Mouse (Mus musculus) embryonic facial prominence, embryonic 12.5 days (tissue): ENCODE measurements around the gene Ptpn1. TPM values are rescaled to one million over a fixed set of nuclear protein-coding genes. Genes with fewer than 3 reads are reported as not detected.

Source experiments
- ATAC-seq: fragments of 200-750 bp; cut with Nextera tagmentation; 2 replicates; pipeline ENCODE4 v1.8.0; 2017; ENCODE audit not compliant: insufficient number of reproducible peaks, insufficient read depth, low FRiP score, low TSS enrichment
- H3K27ac ChIP-seq: fragments of 300-500 bp; sonication (generic); 2 replicates; pipeline ENCODE4 v1.5.1; 2016; ENCODE audit warnings: mild to moderate bottlenecking
- H3K27me3 ChIP-seq: fragments of 300-500 bp; sonication (generic); 2 replicates; pipeline ENCODE4 v1.6.1; 2016; ENCODE audit warnings: mild to moderate bottlenecking, moderate library complexity
- H3K36me3 ChIP-seq: fragments of 300-500 bp; sonication (generic); 2 replicates; pipeline ENCODE4 v1.6.1; 2016; ENCODE audit warnings: mild to moderate bottlenecking
- H3K4me1 ChIP-seq: fragments of 300-500 bp; sonication (generic); 2 replicates; pipeline ENCODE4 v1.6.1; 2016
- H3K4me2 ChIP-seq: fragments of 300-500 bp; sonication (generic); replicated peaks from 2 replicates; pipeline ENCODE4 v1.6.1; 2016; ENCODE audit warnings: mild to moderate bottlenecking, moderate library complexity
- H3K4me3 ChIP-seq: fragments of 300-500 bp; sonication (generic); 2 replicates; pipeline ENCODE4 v1.5.1; 2016; ENCODE audit warnings: mild to moderate bottlenecking
- H3K9ac ChIP-seq: fragments of 300-500 bp; sonication (generic); 2 replicates; pipeline ENCODE4 v1.6.1; 2016; ENCODE audit warnings: mild to moderate bottlenecking, moderate library complexity
- H3K9me3 ChIP-seq: fragments of 300-500 bp; sonication (generic); 2 replicates; pipeline ENCODE4 v1.6.1; 2016; ENCODE audit warnings: mild to moderate bottlenecking, moderate library complexity
- WGBS: fragments of 180-500 bp; shearing (Covaris S2); methylation state at CpG from one replicate; pipeline ENCODE4 v1.1.7; 2016; 5-methylcytosine and 5-hydroxymethylcytosine counted together
- polyA plus RNA-seq: library from polyadenylated mRNA; unstranded; fragments of >200 nt; fragmentation: Nextera tagmentation; extraction: Ambion mirVana; gene quantifications from 2 replicates; pipeline ENCODE4 v1.2.1, GENCODE M21; 2016

Gene Ptpn1
- polyA plus RNA-seq, 1 experiment from 2014 or later, result 60.8 TPM

DNA sequence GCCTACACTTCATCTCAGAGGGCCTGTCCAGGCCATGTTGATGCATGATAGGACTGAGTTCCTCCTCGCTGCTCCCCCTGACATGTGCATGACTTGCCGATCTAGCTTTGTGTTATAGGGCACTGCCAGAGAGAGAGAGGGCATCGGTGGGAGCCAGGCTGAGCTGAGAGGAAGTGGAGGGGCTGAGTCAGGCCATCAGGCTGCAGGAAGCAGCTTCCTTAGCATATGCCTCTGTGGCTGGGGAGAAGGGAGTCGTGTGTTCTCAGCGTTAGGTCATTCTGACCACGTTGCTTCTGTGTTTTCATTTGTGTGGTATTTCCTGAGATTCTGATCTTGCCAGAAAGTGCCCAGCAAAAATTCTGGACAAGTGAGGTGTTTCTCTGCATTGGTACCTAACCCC, 17.4 kb downstream of the Ptpn1 start:
- Histone ChIP-seq H3K9ac (peak overlapping the region; percentile 27; the same call in 1 of the 2 replicates), H3K36me3 (no peaks in the 10 kb centered on the region), H3K27me3 (no peaks in the 10 kb centered on the region), H3K4me3 (no peak overlapping the region), H3K4me2 (no peak overlapping the region), H3K4me1 (peaks cover 22% of the 10 kb centered on the region), H3K9me3 (no peaks in the 10 kb centered on the region), H3K27ac (0 out of 2 replicates have a peak overlapping the region, but pooled peaks have one; percentile 17)
- WGBS, result 61% methylated on average over 6 of the region's 6 CpGs
- ATAC-seq, result no peak

DNA sequence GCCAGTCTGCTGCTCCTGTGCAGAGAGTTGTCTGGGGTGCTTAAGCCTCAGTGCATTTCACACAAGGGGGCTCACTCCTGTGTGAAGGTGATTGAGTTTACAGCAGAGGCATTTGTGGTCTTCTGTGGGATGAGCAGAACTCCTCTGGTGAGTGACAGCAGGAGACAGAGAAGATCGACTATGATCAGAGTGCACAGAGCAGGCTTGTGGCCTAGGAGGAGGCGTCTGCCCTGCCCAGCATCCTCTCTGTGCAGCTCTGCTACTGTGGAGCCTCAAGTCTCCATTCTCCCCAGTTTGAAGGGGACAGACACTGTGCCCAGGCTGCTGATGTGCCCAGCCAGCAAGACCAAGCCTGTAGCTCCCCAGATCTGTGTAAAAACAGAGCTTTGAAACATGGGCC, 18.0 kb downstream of the Ptpn1 start:
- no peak for ATAC-seq
- Histone ChIP-seq H3K36me3 (no peaks in the 10 kb centered on the region), H3K9ac (no peak overlapping the region), H3K9me3 (no peaks in the 10 kb centered on the region), H3K27ac (no peak overlapping the region), H3K27me3 (no peaks in the 10 kb centered on the region), H3K4me3 (no peak overlapping the region), H3K4me2 (no peak overlapping the region), H3K4me1 (peaks cover 22% of the 10 kb centered on the region)
- WGBS, result 71% methylated on average over 2 of the region's 2 CpGs

DNA sequence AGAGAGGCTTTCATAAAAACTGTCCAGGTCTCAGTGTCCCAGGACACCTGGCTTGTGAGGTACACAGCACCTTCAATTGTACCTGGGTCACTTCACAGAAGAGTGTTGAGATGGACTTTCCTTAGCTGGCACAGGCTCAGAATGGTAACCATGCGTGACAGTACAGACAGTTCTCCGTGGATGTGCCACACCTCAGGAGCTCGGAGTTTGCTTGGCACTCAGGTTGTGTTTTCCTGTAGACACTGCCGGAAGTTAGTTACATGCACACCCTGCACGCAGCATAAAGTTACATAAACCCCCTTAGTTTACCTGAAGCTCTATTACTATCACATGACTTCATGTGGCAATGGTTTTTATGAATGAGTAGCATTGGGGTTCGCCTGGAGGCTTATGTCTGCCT, 18.8 kb downstream of the Ptpn1 start:
- no peaks in the 10 kb centered on the region for H3K36me3 ChIP-seq
- WGBS, result 83% methylated on average over 6 of the region's 6 CpGs
- no peak overlapping the region for H3K4me3 ChIP-seq
- no peak overlapping the region for H3K4me2 ChIP-seq
- no peak overlapping the region for H3K9ac ChIP-seq
- H3K4me1 ChIP-seq, result peaks cover 14% of the 10 kb centered on the region; the same call in 1 of the 2 replicates
- no peaks in the 10 kb centered on the region for H3K9me3 ChIP-seq
- H3K27ac ChIP-seq, result no peak overlapping the region
- no peaks in the 10 kb centered on the region for H3K27me3 ChIP-seq
- no peak for ATAC-seq

DNA sequence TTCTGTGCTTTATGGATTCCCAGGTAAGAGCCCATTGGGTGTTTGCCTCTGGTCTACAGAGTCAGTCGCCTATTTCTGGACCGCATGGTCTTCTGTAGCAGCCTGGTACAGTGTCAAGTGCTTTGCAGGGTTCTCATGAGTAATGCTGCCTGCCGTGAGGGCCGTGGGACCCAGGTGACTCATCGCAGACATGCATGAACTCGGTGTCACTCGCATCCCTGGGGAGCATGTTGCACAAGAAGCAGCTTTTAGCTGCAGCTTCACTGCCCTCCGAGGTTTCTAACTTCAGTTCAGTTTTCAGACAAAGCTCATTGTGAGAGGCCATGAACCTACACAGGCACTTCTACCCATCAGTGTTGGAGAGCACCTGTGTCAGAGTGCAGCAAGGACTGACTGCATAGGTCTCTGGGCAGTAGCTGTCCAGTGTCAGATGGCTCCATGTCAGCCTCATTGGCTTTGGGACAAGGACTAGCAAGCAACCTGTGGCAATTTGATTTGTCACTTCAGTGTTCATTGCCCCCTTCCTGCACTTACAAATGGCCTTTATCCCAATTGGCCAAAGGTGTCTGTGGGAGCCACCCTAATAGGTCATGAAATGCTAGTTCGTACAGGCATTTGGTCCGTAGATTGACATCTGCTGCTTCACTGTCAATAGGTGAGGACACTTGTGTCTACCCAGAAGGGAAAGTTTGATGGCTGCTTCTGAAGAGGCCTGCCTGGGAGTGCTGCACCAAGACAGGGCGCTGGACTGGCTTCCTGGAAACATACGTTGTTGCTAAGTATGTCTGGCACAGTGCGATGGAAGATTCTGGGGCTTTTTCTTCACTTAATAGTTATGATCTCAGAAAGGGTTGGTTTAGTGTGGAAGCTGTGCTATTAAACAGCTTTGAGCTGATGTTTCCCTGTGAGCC, 19.7 kb downstream of the Ptpn1 start:
- 89% methylated on average over 13 of the region's 13 CpGs for WGBS
- Histone ChIP-seq H3K4me2 (no peak overlapping the region), H3K27ac (no peak overlapping the region), H3K9me3 (no peaks in the 10 kb centered on the region), H3K9ac (no peak overlapping the region), H3K36me3 (no peaks in the 10 kb centered on the region), H3K27me3 (no peaks in the 10 kb centered on the region), H3K4me3 (no peak overlapping the region), H3K4me1 (peaks cover 11% of the 10 kb centered on the region; the same call in 1 of the 2 replicates)
- no peak for ATAC-seq

DNA sequence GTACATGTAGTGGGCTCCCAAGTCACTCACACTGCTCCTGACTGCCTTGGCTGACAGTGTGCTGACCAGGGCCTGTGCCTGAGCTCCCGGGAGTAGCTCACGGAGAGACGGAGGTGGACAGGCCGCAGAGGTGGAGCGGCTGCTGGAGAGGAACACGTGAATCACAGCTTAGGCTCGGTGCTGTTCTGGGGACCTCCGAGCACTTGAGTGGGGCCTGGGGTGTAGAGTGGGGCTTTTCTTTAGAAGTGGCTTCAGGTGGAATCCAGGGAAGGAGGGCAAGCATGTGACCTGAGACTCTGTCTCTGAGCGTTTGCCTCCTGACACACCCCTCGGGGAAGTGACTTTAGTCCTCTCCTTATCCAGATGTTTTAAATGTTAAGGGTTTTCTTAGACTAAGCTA, 22.0 kb downstream of the Ptpn1 start:
- H3K36me3 ChIP-seq, result no peaks in the 10 kb centered on the region
- no peak overlapping the region for H3K4me3 ChIP-seq
- no peak overlapping the region for H3K4me2 ChIP-seq
- no peak overlapping the region for H3K9ac ChIP-seq
- H3K9me3 ChIP-seq, result no peaks in the 10 kb centered on the region
- H3K4me1 ChIP-seq, result peaks cover 16% of the 10 kb centered on the region
- no peaks in the 10 kb centered on the region for H3K27me3 ChIP-seq
- ATAC-seq, result no peak
- no peak overlapping the region for H3K27ac ChIP-seq
- 78% methylated on average over 10 of the region's 10 CpGs for WGBS

DNA sequence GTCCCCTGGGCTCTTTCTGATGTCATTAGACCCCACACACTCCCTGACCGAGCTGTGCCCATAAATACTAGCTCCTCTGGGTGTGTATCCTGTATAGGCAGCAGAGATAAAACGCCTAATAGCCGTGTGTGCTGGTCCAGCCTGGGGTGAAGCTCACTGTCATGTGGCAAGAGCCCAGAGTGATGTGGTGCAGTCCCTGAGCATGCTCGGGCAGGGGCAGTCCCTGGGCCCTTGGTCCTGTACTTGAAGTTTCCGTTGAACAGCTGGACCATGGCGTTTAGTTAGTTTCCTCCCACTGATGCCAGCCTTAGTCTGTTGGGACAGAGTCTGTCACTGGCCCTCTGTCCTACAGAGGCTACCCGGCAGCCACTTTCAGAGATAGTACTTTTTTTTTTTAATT, 23.1 kb downstream of the Ptpn1 start:
- no peak for ATAC-seq
- WGBS, result 86% methylated on average over 7 of the region's 7 CpGs

DNA sequence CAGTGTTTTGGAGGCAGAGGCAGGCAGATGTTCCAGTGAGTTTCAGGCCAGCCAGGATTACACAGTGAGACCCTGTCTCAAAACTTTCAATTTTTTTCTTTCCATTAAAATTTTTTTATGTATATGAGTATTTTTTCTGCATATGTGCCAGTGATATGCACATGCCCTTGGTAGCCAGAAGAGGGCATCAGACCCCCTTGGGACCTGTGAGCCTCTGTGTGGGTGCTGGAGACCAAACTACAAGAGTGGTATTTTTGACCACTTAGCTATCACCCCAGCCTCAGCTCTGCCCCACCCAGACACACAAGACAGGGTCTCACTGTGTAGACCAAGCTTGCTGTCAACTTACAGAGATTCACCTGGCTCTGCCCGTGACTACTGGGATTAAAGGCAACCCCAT, 25.7 kb downstream of the Ptpn1 start:
- no peak overlapping the region for H3K4me3 ChIP-seq
- no peak for ATAC-seq
- WGBS, result 95% methylated on average over 1 of the region's 1 CpGs
- H3K9ac ChIP-seq, result no peak overlapping the region
- H3K36me3 ChIP-seq, result no peaks in the 10 kb centered on the region
- no peak overlapping the region for H3K27ac ChIP-seq
- no peak overlapping the region for H3K4me2 ChIP-seq
- H3K27me3 ChIP-seq, result no peaks in the 10 kb centered on the region
- H3K4me1 ChIP-seq, result peaks cover 15% of the 10 kb centered on the region; the same call in 1 of the 2 replicates
- no peaks in the 10 kb centered on the region for H3K9me3 ChIP-seq

More for the DNA sequence above, 23.1 kb downstream of the Ptpn1 start:
- H3K27me3 ChIP-seq, result no peaks in the 10 kb centered on the region
- no peaks in the 10 kb centered on the region for H3K9me3 ChIP-seq
- H3K36me3 ChIP-seq, result no peaks in the 10 kb centered on the region
- no peak overlapping the region for H3K4me2 ChIP-seq
- no peak overlapping the region for H3K27ac ChIP-seq
- no peak overlapping the region for H3K4me3 ChIP-seq
- H3K4me1 ChIP-seq, result peaks cover 15% of the 10 kb centered on the region; the same call in 1 of the 2 replicates
- no peak overlapping the region for H3K9ac ChIP-seq

DNA sequence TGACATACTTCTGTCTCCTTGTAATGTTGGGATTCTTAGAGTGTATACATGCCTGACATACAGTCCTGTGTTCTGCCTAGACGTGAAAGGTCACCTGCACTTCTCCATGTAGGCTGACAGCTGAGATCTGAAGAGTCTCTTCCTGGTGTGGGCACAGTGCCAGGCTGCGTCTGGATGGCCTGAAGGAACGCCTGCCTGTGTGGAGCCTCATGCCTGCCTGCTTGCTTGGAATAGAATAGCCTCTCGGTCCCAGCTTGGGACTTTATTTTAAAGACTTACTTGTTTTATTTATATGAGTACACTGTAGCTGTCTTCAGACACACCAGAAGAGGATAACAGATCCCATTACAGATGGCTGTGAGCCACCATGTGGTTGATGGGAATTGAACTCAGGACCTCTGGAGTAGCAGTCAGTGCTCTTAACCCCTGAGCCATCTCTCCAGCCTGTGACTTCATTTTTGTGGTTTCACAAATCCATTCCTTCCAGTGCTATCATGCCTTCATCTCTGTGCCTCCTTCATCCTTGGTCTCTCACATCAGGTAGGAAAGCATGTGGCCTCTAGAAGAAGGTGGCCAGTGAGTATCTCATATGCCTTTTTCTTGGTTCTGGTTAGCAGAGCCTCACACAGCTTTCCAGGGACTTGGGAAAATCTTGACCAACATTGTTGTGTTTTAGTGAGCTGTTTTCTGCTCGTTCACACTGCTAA, 26.4 kb downstream of the Ptpn1 start:
- Histone ChIP-seq H3K4me3 (no peak overlapping the region), H3K4me1 (peaks cover 15% of the 10 kb centered on the region; the same call in 1 of the 2 replicates), H3K36me3 (no peaks in the 10 kb centered on the region), H3K9me3 (no peaks in the 10 kb centered on the region), H3K27me3 (no peaks in the 10 kb centered on the region), H3K9ac (no peak overlapping the region), H3K4me2 (no peak overlapping the region), H3K27ac (no peak overlapping the region)
- 69% methylated on average over 5 of the region's 5 CpGs for WGBS
- no peak for ATAC-seq

DNA sequence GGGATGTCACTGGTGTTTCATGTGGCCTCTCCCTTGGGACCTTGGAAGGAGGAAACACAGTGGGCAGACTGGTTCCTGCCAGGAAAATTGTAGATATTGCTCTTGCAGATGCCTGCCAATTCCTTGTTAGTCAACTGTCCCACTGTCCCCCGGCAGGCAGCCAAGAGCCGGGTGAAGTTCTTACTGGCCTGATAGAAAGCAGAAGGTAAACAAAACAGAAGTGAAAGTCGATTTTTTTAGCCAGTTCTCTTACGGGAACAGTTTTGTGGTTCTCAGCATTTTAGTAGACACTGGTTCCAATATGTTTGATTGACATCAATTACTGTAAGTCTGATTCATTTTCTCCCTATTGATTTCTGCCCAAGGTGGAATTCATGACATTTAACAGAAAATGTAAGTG, 27.0 kb downstream of the Ptpn1 start:
- 44% methylated on average over 4 of the region's 4 CpGs for WGBS
- Histone ChIP-seq H3K4me2 (no peak overlapping the region), H3K4me1 (peaks cover 15% of the 10 kb centered on the region; the same call in 1 of the 2 replicates), H3K36me3 (peaks cover 3% of the 10 kb centered on the region; the same call in 1 of the 2 replicates), H3K27ac (no peak overlapping the region), H3K9me3 (no peaks in the 10 kb centered on the region), H3K27me3 (no peaks in the 10 kb centered on the region), H3K4me3 (no peak overlapping the region), H3K9ac (no peak overlapping the region)
- ATAC-seq, result no peak

DNA sequence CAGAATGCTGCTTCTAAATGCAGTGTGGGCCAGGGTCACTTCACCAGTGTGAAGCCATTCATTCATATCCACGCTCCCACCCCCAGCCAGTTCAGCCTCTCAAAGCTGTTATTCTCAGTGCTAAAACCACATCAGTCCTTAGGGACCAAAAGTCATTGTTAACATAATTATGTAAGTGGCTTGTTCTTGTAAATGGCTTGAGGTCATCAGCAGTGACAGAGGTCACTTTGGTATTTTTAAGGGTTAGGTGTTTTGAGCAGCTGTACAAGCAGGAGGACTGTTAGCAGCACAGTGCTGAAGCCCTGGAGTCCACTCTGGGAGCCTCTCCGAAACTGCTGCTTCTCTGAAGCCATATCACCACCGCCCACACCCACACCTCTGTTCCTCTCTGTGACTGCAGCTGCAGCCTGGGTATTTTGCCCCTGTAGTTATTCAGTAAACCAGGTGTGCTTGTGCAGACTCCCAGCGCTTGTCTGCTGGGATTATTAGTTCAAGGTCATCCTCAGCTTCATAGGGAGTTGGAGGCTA, 27.6 kb downstream of the Ptpn1 start:
- Histone ChIP-seq H3K4me1 (peaks cover 15% of the 10 kb centered on the region; the same call in 1 of the 2 replicates), H3K27ac (no peak overlapping the region)

DNA sequence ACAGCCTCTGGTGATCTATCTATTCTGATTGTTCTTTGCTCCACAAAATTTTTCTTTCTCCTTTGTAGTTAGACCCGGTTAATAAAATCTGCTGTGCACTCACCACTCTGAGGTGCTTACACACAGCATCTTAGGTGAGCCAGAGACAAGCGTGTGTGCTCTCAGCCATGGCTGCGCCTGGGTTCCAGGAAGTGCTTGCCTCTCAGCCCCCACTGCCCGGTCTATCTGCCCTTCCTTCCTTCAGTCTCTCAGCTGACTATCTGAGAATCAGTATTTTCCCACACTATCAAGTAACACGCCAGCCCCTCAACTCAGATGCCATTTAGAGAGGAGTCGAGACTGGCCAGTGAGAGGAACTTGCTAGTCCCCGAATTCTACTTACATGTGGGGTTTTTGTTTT, 28.1 kb downstream of the Ptpn1 start:
- peaks cover 15% of the 10 kb centered on the region; the same call in 1 of the 2 replicates for H3K4me1 ChIP-seq
- no peaks in the 10 kb centered on the region for H3K27me3 ChIP-seq
- ATAC-seq, result no peak
- H3K36me3 ChIP-seq, result peaks cover 14% of the 10 kb centered on the region
- no peak overlapping the region for H3K4me2 ChIP-seq
- no peak overlapping the region for H3K4me3 ChIP-seq
- H3K9ac ChIP-seq, result no peak overlapping the region
- no peak overlapping the region for H3K27ac ChIP-seq
- no peaks in the 10 kb centered on the region for H3K9me3 ChIP-seq
- 69% methylated on average over 7 of the region's 7 CpGs for WGBS

More for the DNA sequence above, 27.6 kb downstream of the Ptpn1 start:
- no peaks in the 10 kb centered on the region for H3K27me3 ChIP-seq
- 72% methylated on average over 4 of the region's 4 CpGs for WGBS
- H3K9ac ChIP-seq, result no peak overlapping the region
- H3K9me3 ChIP-seq, result no peaks in the 10 kb centered on the region
- H3K4me2 ChIP-seq, result no peak overlapping the region
- peaks cover 8% of the 10 kb centered on the region for H3K36me3 ChIP-seq
- no peak for ATAC-seq
- H3K4me3 ChIP-seq, result no peak overlapping the region
